Mouse (Mus musculus) MEL (cell line): ENCODE results near the gene Gm19345. TPM values are rescaled to one million over a fixed set of nuclear protein-coding genes. Genes with fewer than 3 reads are reported as not detected.

Source experiments
- DNase-seq: peaks from one replicate; pipeline ENCODE4 v3.0.0; 2011; ENCODE audit warnings: low read depth, low spot score
- H3K27ac ChIP-seq: 2 replicates; pipeline ENCODE4 v1.5.1; 2012; ENCODE audit warnings: low read depth, mild to moderate bottlenecking, control low read depth, low read length, moderate library complexity; ENCODE audit not compliant: control insufficient read depth
- H3K27me3 ChIP-seq, 2 experiments: fragments of 150-350 bp in 1 of 2; sonication (generic) in 1 of 2; 2 replicates each; pipeline ENCODE4 v1.6.1; 2012; ENCODE audit warnings: low read length in 2 of 2, mild to moderate bottlenecking in 2 of 2, improper control_type of control experiment in 1 of 2, moderate library complexity in 1 of 2; ENCODE audit not compliant: insufficient read depth in 2 of 2, control insufficient read depth in 1 of 2
- H3K36me3 ChIP-seq, 2 experiments: 2 replicates each; pipeline ENCODE4 v1.6.1; 2012 to 2014; ENCODE audit warnings: low read length in 2 of 2, improper control_type of control experiment in 1 of 2, inconsistent platforms in 1 of 2, mild to moderate bottlenecking in 1 of 2; ENCODE audit not compliant: insufficient read depth in 2 of 2, control insufficient read depth in 1 of 2
- H3K4me1 ChIP-seq, 2 experiments: fragments of 150-350 bp in 1 of 2; sonication (generic) in 1 of 2; 2 replicates each; pipeline ENCODE4 v1.6.1; 2012; ENCODE audit warnings: low read length in 2 of 2, improper control_type of control experiment in 1 of 2, mild to moderate bottlenecking in 1 of 2; ENCODE audit not compliant: insufficient read depth in 2 of 2, control insufficient read depth in 1 of 2
- H3K4me3 ChIP-seq, 2 experiments: fragments of 150-350 bp in 1 of 2; sonication (generic) in 1 of 2; 2 replicates each; pipeline ENCODE4 v1.5.1; 2012; ENCODE audit warnings: low read depth in 2 of 2, low read length in 2 of 2, mild to moderate bottlenecking in 2 of 2, moderate library complexity in 2 of 2, control low read depth in 1 of 2, improper control_type of control experiment in 1 of 2; ENCODE audit not compliant: control insufficient read depth in 1 of 2, insufficient read depth in 1 of 2
- H3K79me2 ChIP-seq: 2 replicates; pipeline ENCODE4 v1.6.1; 2012; ENCODE audit warnings: mild to moderate bottlenecking, low read length, moderate library complexity; ENCODE audit not compliant: control insufficient read depth, poor library complexity, insufficient read depth
- H3K9ac ChIP-seq: 2 replicates; pipeline ENCODE4 v1.6.1; 2012; ENCODE audit warnings: low read depth, mild to moderate bottlenecking, control low read depth, low read length, moderate library complexity; ENCODE audit not compliant: control insufficient read depth, poor library complexity, severe bottlenecking
- H3K9me3 ChIP-seq: fragments of 150-350 bp; sonication (generic); replicated peaks from 2 replicates; pipeline ENCODE4 v1.6.1; 2012; ENCODE audit warnings: mild to moderate bottlenecking, low read length, improper control_type of control experiment, moderate library complexity; ENCODE audit not compliant: insufficient read depth
- CHD1 ChIP-seq: IDR thresholded peaks from 2 replicates; pipeline ENCODE4 v1.6.1; 2012; ENCODE audit warnings: low read depth, mild to moderate bottlenecking, inconsistent platforms, low read length, improper control_type of control experiment
- CHD2 ChIP-seq: IDR thresholded peaks from 2 replicates; pipeline ENCODE4 v1.6.1; 2011; ENCODE audit warnings: low read length, improper control_type of control experiment
- E2F4 ChIP-seq: IDR thresholded peaks from 2 replicates; pipeline ENCODE4 v1.6.1; 2011; ENCODE audit warnings: low read depth, low read length, improper control_type of control experiment, borderline replicate concordance
- ELF1 ChIP-seq: IDR thresholded peaks from 2 replicates; pipeline ENCODE4 v1.6.1; 2014; ENCODE audit warnings: low read depth, mild to moderate bottlenecking, inconsistent platforms, low read length, improper control_type of control experiment, moderate library complexity
- EP300 ChIP-seq, 2 experiments: IDR thresholded peaks; 2 replicates each; pipeline ENCODE4 v1.6.1; 2011; ENCODE audit warnings: improper control_type of control experiment in 2 of 2, low read length in 2 of 2, low read depth in 1 of 2, mild to moderate bottlenecking in 1 of 2
- ETS1 ChIP-seq: IDR thresholded peaks from 2 replicates; pipeline ENCODE4 v1.6.1; 2012; ENCODE audit warnings: low read depth, mild to moderate bottlenecking, inconsistent platforms, low read length, improper control_type of control experiment, moderate library complexity
- GABPA ChIP-seq: IDR thresholded peaks from 2 replicates; pipeline ENCODE4 v1.6.1; 2012; ENCODE audit warnings: low read depth, mild to moderate bottlenecking, inconsistent platforms, low read length, improper control_type of control experiment, moderate library complexity
- GATA1 ChIP-seq: IDR thresholded peaks from 2 replicates; pipeline ENCODE4 v1.6.1; 2011; ENCODE audit warnings: low read depth, low read length, improper control_type of control experiment
- HCFC1 ChIP-seq: IDR thresholded peaks from 2 replicates; pipeline ENCODE4 v1.6.1; 2012; ENCODE audit warnings: low read depth, mild to moderate bottlenecking, inconsistent platforms, low read length, improper control_type of control experiment, moderate library complexity
- KAT2A ChIP-seq: conservative IDR thresholded peaks from 2 replicates; pipeline ENCODE4 v1.6.1; 2012; ENCODE audit warnings: low read depth, low read length, improper control_type of control experiment, inconsistent platforms
- MAX ChIP-seq: IDR thresholded peaks from 2 replicates; pipeline ENCODE4 v1.6.1; 2011; ENCODE audit warnings: low read length, improper control_type of control experiment
- POLR2AphosphoS5 ChIP-seq: IDR thresholded peaks from 2 replicates; pipeline ENCODE4 v1.6.1; 2012; ENCODE audit warnings: low read depth, borderline replicate concordance, mild to moderate bottlenecking, inconsistent platforms, low read length, moderate library complexity, mixed read lengths
- RAD21 ChIP-seq: IDR thresholded peaks from 2 replicates; pipeline ENCODE4 v1.6.1; 2011; ENCODE audit warnings: mild to moderate bottlenecking, low read depth, low read length, improper control_type of control experiment
- TCF12 ChIP-seq: IDR thresholded peaks from 2 replicates; pipeline ENCODE4 v1.6.1; 2014; ENCODE audit warnings: low read depth, mild to moderate bottlenecking, inconsistent platforms, low read length, improper control_type of control experiment, moderate library complexity
- USF1 ChIP-seq: IDR thresholded peaks from 2 replicates; pipeline ENCODE4 v1.6.1; 2014; ENCODE audit warnings: low read depth, mild to moderate bottlenecking, inconsistent platforms, low read length, improper control_type of control experiment, moderate library complexity
- ZC3H11A ChIP-seq: IDR thresholded peaks from 2 replicates; pipeline ENCODE4 v1.6.1; 2012; ENCODE audit warnings: low read depth, mild to moderate bottlenecking, inconsistent platforms, low read length, improper control_type of control experiment
- ZKSCAN1 ChIP-seq: IDR thresholded peaks from 2 replicates; pipeline ENCODE4 v1.6.1; 2012; ENCODE audit warnings: low read depth, mild to moderate bottlenecking, inconsistent platforms, low read length, improper control_type of control experiment, moderate library complexity
- ZNF384 ChIP-seq: IDR thresholded peaks from 2 replicates; pipeline ENCODE4 v1.6.1; 2012; ENCODE audit warnings: low read depth, mild to moderate bottlenecking, inconsistent platforms, low read length, improper control_type of control experiment
- polyA plus RNA-seq, 2 experiments: library from polyadenylated mRNA; stranded (reverse) in 1 of 2; unstranded in 1 of 2; fragments of >175 nt in 1 of 2; fragments of >200 nt in 1 of 2; gene quantifications; 2 replicates each; pipeline versions ENCODE4 v1.2.1 to v1.2.4; 2012; ENCODE audit warnings: low replicate concordance in 2 of 2, low read depth in 1 of 2; ENCODE audit not compliant: insufficient read length in 2 of 2, insufficient read depth in 1 of 2, missing spikeins in 1 of 2
- total RNA-seq: library from RNA; depleted of rRNA; stranded (reverse); fragments of 300-350 nt; gene quantifications from 2 replicates; pipeline ENCODE4 v1.2.3, GENCODE M21; 2012

The Gm19345 gene
- total and polyA plus RNA-seq, 3 experiments = not detected

DNA sequence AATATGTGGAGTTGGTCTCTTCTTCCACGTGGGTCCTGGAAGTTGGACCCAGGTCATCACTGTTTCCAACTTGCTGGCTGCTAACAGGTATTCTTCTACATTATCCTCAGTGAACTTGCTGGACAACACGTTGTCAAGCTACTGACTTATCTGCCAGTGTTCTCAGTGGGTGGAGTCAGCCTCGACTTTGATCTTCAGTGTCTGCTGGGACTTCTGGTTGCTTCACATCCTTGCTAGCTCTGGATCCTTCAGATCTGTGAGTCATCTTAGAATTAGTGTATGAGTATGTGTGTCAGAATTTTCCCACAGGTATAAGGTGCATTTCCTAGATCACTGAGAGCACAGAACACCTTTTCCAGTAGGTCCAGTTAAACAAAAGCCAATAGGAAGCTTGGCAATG, 15.0 kb upstream of the Gm19345 start:
- Histone ChIP-seq H3K36me3 (no peaks in the 10 kb centered on the region), H3K9me3 (no peaks in the 10 kb centered on the region), H3K4me3 (no peak overlapping the region), H3K27me3 (no peaks in the 10 kb centered on the region), H3K9ac (no peak overlapping the region), H3K27ac (no peak overlapping the region), H3K4me1 (no peaks in the 10 kb centered on the region; a peak in 1 of 4 replicates), H3K79me2 (no peaks in the 10 kb centered on the region)
- DNase-seq = no peak
- TF ChIP-seq POLR2AphosphoS5 (no peak), USF1 (no peak), ZKSCAN1 (no peak), ZNF384 (no peak), ZC3H11A (no peak), RAD21 (no peak), ETS1 (no peak), CHD1 (no peak)

DNA sequence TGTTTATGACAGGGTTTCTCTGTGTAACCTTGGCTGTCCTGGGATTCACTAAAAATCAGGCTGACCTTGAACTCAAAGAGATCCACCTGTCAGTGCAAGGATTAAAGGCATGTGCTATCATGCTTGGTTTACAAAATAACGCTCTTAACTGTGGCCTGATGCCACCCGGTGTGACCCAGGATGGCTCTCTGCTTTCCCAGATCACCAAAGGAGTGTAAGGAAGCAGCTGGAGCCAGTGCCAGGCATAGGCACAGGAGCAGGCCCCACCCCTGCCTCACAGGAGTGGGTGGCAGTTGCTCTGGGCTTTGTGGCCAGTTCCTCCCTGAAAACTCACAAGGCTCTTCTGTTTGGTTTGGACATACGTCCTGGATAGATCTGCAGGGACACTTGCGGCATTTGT, 11.4 kb upstream of the Gm19345 start:
- Histone ChIP-seq H3K9me3 (no peaks in the 10 kb centered on the region), H3K36me3 (no peaks in the 10 kb centered on the region), H3K27ac (no peak overlapping the region), H3K9ac (no peak overlapping the region), H3K27me3 (no peaks in the 10 kb centered on the region), H3K4me1 (no peaks in the 10 kb centered on the region; a peak in 1 of 4 replicates), H3K79me2 (no peaks in the 10 kb centered on the region), H3K4me3 (no peak overlapping the region)
- TF ChIP-seq EP300 (IDR thresholded peaks at IDR 0.05; ENCODE audit: low read depth in 1 of 2, low read length in 2 of 2) = no peak
- TF ChIP-seq POLR2AphosphoS5 = no peak
- TF ChIP-seq USF1 = no peak
- no peak for TF ChIP-seq CHD2
- no peak for TF ChIP-seq HCFC1
- no peak for TF ChIP-seq GATA1
- TF ChIP-seq ELF1 = no peak
- TF ChIP-seq GABPA = no peak
- no peak for TF ChIP-seq MAX
- TF ChIP-seq TCF12 = no peak
- no peak for TF ChIP-seq KAT2A
- TF ChIP-seq E2F4 = no peak
- no peak for DNase-seq
